Mouse (Mus musculus): ENCODE data around the gene Ifi202b.

DNA sequence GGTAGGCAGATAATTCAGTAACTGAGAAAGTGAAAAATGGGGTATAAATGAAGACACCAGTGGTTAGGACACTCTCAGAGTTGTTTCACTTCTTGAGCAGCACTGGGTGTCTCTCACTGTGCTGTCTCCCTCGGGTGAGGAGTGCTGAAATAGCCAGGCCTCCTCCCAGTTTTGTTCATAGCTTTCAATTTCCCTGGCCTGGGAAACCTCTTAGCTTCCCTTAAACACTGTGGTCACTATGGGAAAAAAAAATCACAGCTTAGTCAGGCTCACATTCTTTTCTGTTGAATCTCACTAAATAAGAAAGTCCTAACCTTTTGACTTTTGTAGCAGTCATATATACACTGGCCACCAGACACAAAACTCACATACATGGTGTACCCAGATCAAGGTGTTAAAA is 49.2 kb upstream of the Ifi202b start, which contains the start of gene Ifi205:
- TF ChIP-seq CTCF (IDR thresholded peaks at IDR 0.05) (no peak), EP300 (IDR thresholded peaks at IDR 0.05) (no peak)
